In genomic region chr19:19343702-19344425, GRCm38 (mm10) we compare ENCODE assay signal across 8 mouse cellular contexts.
DNase-seq lines count a peak whose midpoint lies in the region; ATAC-seq lines count a peak whose summit lies in the region.

No protein-coding gene starts in this region.

- ATAC-seq in erythroblast, adult 5-6 weeks (replicated peaks; ENCODE audit: low FRiP score, poor library complexity, severe bottlenecking), result no peak

- DNase-seq in left cerebral cortex, adult 18-20 months (ENCODE audit: low spot score in 2 of 2), result peak; percentile 16 to 33
- no peak for DNase-seq in left cerebral cortex, adult 11 months (ENCODE audit: low spot score)
- peak; percentile 4 to 50 for DNase-seq in frontal cortex, adult 2 months (ENCODE audit: extremely low spot score in 1 of 2, low spot score in 1 of 2)
- peak; percentile 59 to 65 for DNase-seq in layer of hippocampus, postnatal 10 days (ENCODE audit: low spot score in 2 of 2)
- DNase-seq in right cerebral cortex, adult 18-20 months, result peak; percentile 41
- no peak for DNase-seq in kidney, adult 9 months
- DNase-seq in adrenal gland, postnatal 4 days (ENCODE audit: low spot score in 2 of 2), result no peak

Comparison
In these comparisons a context has a peak if more than half of its experiments do, and no peak if none do; other contexts are left out.
1. DNase-seq: peak in left cerebral cortex, adult 18-20 months (2 of 2), frontal cortex, adult 2 months (2 of 2), layer of hippocampus, postnatal 10 days (2 of 2) and right cerebral cortex, adult 18-20 months (single experiment); none in left cerebral cortex, adult 11 months (single experiment), kidney, adult 9 months (single experiment) and adrenal gland, postnatal 4 days (0 of 2).